Mouse (Mus musculus): ENCODE results near the gene Olfr653.

Olfr653 gene

GRCm38 (mm10) chr7:104577014-104577413 lies at the start of gene Olfr653:
Gene Olfr653, plus strand, starts transcription at chr7:104577314.
- no peak for DNase-seq (ENCODE audit: low spot score)

- no peak for DNase-seq (ENCODE audit: low spot score)
Observed at GRCm38 (mm10) chr7:104549833-104550232, 27.3 kb upstream of the Olfr653 start, which contains the start of gene Olfr651. Gene Olfr651, plus strand, starts transcription at chr7:104550133.

GRCm38 (mm10) chr7:104552700-104553099 lies 24.4 kb upstream of the Olfr653 start:
- no peak for DNase-seq (ENCODE audit: low spot score)

- no peak for DNase-seq (ENCODE audit: low spot score)
Observed at GRCm38 (mm10) chr7:104560601-104561000, 16.5 kb upstream of the Olfr653 start, which contains the start of gene Olfr652. Gene Olfr652, plus strand, starts transcription at chr7:104560901.

GRCm38 (mm10) chr7:104580846-104581245 lies 3.7 kb downstream of the Olfr653 start:
- DNase-seq (ENCODE audit: low spot score): no peak

GRCm38 (mm10) chr7:104581429-104581828 lies 4.3 kb downstream of the Olfr653 start:
- DNase-seq (ENCODE audit: low spot score): no peak

GRCm38 (mm10) chr7:104586725-104587124 lies 9.6 kb downstream of the Olfr653 start, which contains the start of gene Olfr654:
Gene Olfr654, plus strand, starts transcription at chr7:104587025.
- no peak for DNase-seq (ENCODE audit: low spot score)

- no peak for DNase-seq (ENCODE audit: low spot score)
Observed at GRCm38 (mm10) chr7:104588274-104588673, 11.2 kb downstream of the Olfr653 start.

- DNase-seq (ENCODE audit: low spot score): no peak
Observed at GRCm38 (mm10) chr7:104601679-104602078, 24.6 kb downstream of the Olfr653 start, which contains the start of gene Olfr655. Gene Olfr655, minus strand, starts transcription at chr7:104601779.

GRCm38 (mm10) chr7:104603173-104603572 lies 26.1 kb downstream of the Olfr653 start:
- peak; percentile 4 for DNase-seq (ENCODE audit: low spot score)

GRCm38 (mm10) chr7:104604727-104605126 lies 27.6 kb downstream of the Olfr653 start:
- DNase-seq (ENCODE audit: low spot score): no peak

GRCm38 (mm10) chr7:104613655-104614054 lies 36.5 kb downstream of the Olfr653 start, which contains the start of gene Olfr656:
Gene Olfr656, plus strand, starts transcription at chr7:104613955.
- no peak for DNase-seq (ENCODE audit: low spot score)

- no peak for DNase-seq (ENCODE audit: low spot score)
Observed at GRCm38 (mm10) chr7:104624494-104624893, 47.4 kb downstream of the Olfr653 start, which contains the start of gene Olfr657. Gene Olfr657, plus strand, starts transcription at chr7:104624794.

All from lung, postnatal 25 days (tissue).